Mouse (Mus musculus): Measurements from ENCODE around the gene Gprin1. TPM values are rescaled to one million over a fixed set of nuclear protein-coding genes. Genes with fewer than 3 reads are reported as not detected.
A peak's percentile ranks its signal among the peaks of the same experiment; 100 is the strongest.
"Not testable (repeated sequence)": the region's sequence is repeated elsewhere in the genome, so short reads cannot be mapped to it uniquely, and the experiment has no call there.

Gene Gprin1
- polyA plus RNA-seq, 1 experiment from 2014 or later, result 0.27 TPM

- WGBS, result 73% methylated on average over 16 of the region's 16 CpGs
- ATAC-seq (ENCODE audit: low FRiP score, low TSS enrichment) (no peak), DNase-seq (ENCODE audit: low spot score) (no peak)
- H3K9me3 ChIP-seq (ENCODE audit: control insufficient read depth, low read length), result no peaks in the 10 kb centered on the region
- no peak overlapping the region for H3K4me2 ChIP-seq (replicated peaks; ENCODE audit: low read depth)
- TF ChIP-seq CTCF (IDR thresholded peaks at IDR 0.05; ENCODE audit: low read depth), result no peak
- no peak for TF ChIP-seq EP300 (optimal IDR thresholded peaks at IDR 0.05)
- H3K4me3 ChIP-seq (ENCODE audit: low read depth, low read length), result no peak overlapping the region
- H3K9ac ChIP-seq (ENCODE audit: low read length), result no peak overlapping the region
- peaks cover 5% of the 10 kb centered on the region; the same call in 1 of the 2 replicates for H3K4me1 ChIP-seq (replicated peaks; ENCODE audit: control insufficient read depth, insufficient read depth)
- H3K27me3 ChIP-seq (ENCODE audit: control insufficient read depth, insufficient read depth, low read length), result no peaks in the 10 kb centered on the region
- no peak overlapping the region for H3K27ac ChIP-seq (replicated peaks)
- H3K36me3 ChIP-seq (ENCODE audit: control insufficient read depth, insufficient read depth, low read length), result no peaks in the 10 kb centered on the region
These were observed 44.4 kb upstream of the Gprin1 start for GRCm38 (mm10) chr13:54794002-54794577.

- ATAC-seq (ENCODE audit: low FRiP score, low TSS enrichment) (no peak), DNase-seq (ENCODE audit: low spot score) (no peak)
- Histone ChIP-seq H3K27ac (replicated peaks) (no peak overlapping the region), H3K4me3 (ENCODE audit: low read depth, low read length) (no peak overlapping the region), H3K27me3 (ENCODE audit: control insufficient read depth, insufficient read depth, low read length) (no peaks in the 10 kb centered on the region), H3K4me1 (replicated peaks; ENCODE audit: control insufficient read depth, insufficient read depth) (peaks cover 5% of the 10 kb centered on the region; the same call in 1 of the 2 replicates), H3K9me3 (ENCODE audit: control insufficient read depth, low read length) (no peaks in the 10 kb centered on the region), H3K36me3 (ENCODE audit: control insufficient read depth, insufficient read depth, low read length) (no peaks in the 10 kb centered on the region), H3K9ac (ENCODE audit: low read length) (no peak overlapping the region), H3K4me2 (replicated peaks; ENCODE audit: low read depth) (no peak overlapping the region)
- WGBS, result 18% methylated on average over 21 of the region's 21 CpGs
- TF ChIP-seq EP300 (optimal IDR thresholded peaks at IDR 0.05), result no peak
- TF ChIP-seq CTCF (IDR thresholded peaks at IDR 0.05; ENCODE audit: low read depth), result peak; percentile 39
These were observed 42.9 kb upstream of the Gprin1 start for GRCm38 (mm10) chr13:54792259-54793230.

DNA sequence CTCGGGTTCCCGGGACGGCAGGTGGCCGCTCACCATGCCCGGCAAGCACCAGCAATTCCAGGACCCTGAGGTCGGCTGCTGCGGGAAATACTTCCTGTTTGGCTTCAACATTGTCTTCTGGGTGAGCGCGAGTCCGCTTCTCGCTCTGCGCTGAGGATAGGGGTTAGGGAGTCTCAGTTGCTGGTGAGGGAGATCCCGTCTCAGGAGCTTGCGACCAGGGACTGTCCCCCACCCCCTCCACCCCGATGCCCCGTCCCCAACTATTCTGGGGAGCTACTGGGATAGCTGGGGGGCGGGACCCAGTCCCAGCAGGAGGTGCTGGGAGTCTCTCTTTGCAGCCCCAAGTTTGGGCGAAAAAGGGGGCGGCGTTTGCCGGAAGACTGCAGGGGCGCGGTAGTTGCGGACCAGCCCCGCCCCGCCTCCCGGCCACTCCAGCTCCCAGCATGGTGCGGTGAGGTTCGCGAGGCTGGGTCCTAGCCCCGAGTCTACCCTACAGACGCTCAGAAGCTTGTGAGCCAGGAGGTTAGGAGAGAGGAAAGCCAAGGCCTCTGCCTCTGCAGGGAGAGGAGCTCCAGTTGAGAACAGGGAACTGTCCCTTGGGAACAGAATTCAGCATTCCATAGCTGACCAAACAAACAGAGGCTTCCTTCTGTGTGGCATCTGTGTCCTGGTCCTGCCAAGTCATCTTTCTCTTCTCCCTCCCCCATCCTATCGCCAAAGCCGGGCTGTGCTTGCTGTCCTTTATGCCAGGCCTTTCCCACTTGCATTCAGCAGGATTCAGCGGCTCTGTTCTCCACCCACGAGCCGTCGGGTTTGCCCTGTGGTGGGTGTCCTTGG is 40.1 kb upstream of the Gprin1 start:
- DNase-seq (ENCODE audit: low spot score) (peak; percentile 62), ATAC-seq (ENCODE audit: low FRiP score, low TSS enrichment) (peak; percentile 12)
- peaks cover 5% of the 10 kb centered on the region; the same call in 1 of the 2 replicates for H3K4me1 ChIP-seq (replicated peaks; ENCODE audit: control insufficient read depth, insufficient read depth)
- H3K9me3 ChIP-seq (ENCODE audit: control insufficient read depth, low read length), result no peaks in the 10 kb centered on the region
- H3K27me3 ChIP-seq (ENCODE audit: control insufficient read depth, insufficient read depth, low read length), result no peaks in the 10 kb centered on the region
- H3K4me2 ChIP-seq (replicated peaks; ENCODE audit: low read depth), result peak overlapping the region; percentile 98
- H3K27ac ChIP-seq (replicated peaks), result peak overlapping the region; percentile 50
- no peak for TF ChIP-seq CTCF (IDR thresholded peaks at IDR 0.05; ENCODE audit: low read depth)
- TF ChIP-seq EP300 (optimal IDR thresholded peaks at IDR 0.05), result no peak
- H3K36me3 ChIP-seq (ENCODE audit: control insufficient read depth, insufficient read depth, low read length), result no peaks in the 10 kb centered on the region
- WGBS, result 2% methylated on average over 37 of the region's 38 CpGs
- H3K4me3 ChIP-seq (ENCODE audit: low read depth, low read length), result peak overlapping the region; percentile 62
- peak overlapping the region; percentile 64 for H3K9ac ChIP-seq (ENCODE audit: low read length)

DNA sequence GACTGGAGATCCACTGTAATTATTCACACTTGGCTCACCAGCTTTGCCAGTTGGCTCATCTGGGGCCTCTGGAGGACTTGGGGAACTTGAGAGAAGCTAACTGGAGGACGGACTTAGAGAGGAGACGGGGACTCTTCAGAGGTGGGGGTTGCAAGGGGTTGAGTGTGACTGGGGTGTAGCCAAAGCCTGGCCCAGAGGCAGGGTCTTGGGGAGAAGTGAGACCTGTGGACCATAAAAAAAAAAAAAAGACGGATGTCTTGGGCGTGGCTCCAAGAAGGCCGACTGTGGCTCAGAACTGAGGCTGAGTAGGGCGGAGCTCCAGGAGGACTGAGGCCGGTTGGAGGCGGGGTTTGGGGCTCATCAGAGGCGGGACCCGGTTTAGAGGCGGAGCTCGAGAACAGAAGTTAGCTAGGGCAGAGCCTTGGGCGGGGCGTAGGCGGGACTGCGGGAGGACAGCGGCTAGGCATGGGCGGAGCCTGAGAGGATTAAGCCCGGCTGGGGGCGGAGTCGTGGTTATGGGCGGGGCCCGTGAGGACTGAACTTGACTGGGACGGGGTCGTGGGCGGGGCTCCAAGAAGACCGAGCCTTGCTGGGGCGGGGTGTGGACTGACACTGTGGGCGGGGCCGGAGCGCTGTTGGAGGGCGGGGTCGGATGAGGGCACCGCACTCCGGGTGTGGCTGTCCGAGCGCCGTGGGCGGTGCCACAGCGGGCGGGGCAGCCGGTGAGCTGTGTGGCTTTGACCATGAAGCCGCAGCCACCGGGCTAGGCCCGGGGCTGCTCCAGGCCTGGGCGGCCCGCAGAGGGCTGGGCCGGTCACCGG is 39.3 kb upstream of the Gprin1 start, which contains the start of gene Tspan17:
TSS of gene Tspan17 (plus strand) at position 638 of the 821 bp plus-strand sequence.
- TF ChIP-seq EP300 (optimal IDR thresholded peaks at IDR 0.05), result no peak
- TF ChIP-seq CTCF (IDR thresholded peaks at IDR 0.05; ENCODE audit: low read depth), result no peak
- peak within 1 kb of the TSS; percentile 64 for H3K9ac ChIP-seq (ENCODE audit: low read length)

DNA sequence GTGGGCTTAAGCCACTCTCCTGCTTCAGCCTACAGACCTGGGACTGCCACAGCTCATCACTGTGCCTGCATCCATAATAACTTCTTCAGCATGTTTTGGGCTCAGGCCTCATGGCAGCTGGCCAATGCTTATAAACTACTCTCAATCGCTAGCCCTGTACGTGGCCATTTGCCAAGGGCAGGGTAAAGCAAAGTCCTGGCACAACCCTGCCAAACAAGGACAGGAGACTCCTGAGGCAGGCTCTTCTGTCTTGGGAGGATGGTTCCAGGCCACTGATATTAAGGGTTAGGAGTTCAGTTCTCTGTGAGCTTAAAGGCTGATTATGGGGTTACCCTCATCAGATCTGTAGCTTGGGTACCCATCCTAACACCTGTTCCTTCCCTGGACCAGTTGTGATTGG is 37.9 kb upstream of the Gprin1 start:
- not testable (repeated sequence) for H3K9ac ChIP-seq (ENCODE audit: low read length); DNase-seq (ENCODE audit: low spot score); H3K27ac ChIP-seq (replicated peaks); H3K36me3 ChIP-seq (ENCODE audit: control insufficient read depth, insufficient read depth, low read length); H3K27me3 ChIP-seq (ENCODE audit: control insufficient read depth, insufficient read depth, low read length); H3K4me3 ChIP-seq (ENCODE audit: low read depth, low read length); H3K4me2 ChIP-seq (replicated peaks; ENCODE audit: low read depth); H3K9me3 ChIP-seq (ENCODE audit: control insufficient read depth, low read length); H3K4me1 ChIP-seq (replicated peaks; ENCODE audit: control insufficient read depth, insufficient read depth); ATAC-seq (ENCODE audit: low FRiP score, low TSS enrichment)
- 37% methylated on average over 2 of the region's 2 CpGs for WGBS

More for the DNA sequence above, 39.3 kb upstream of the Gprin1 start, which contains the start of gene Tspan17:
- Histone ChIP-seq H3K36me3 (ENCODE audit: control insufficient read depth, insufficient read depth, low read length) (no peaks in the 10 kb centered on the region), H3K27ac (replicated peaks) (peak within 1 kb of the TSS; percentile 50), H3K27me3 (ENCODE audit: control insufficient read depth, insufficient read depth, low read length) (no peaks in the 10 kb centered on the region), H3K4me1 (replicated peaks; ENCODE audit: control insufficient read depth, insufficient read depth) (peaks cover 5% of the 10 kb centered on the region; the same call in 1 of the 2 replicates), H3K9me3 (ENCODE audit: control insufficient read depth, low read length) (no peaks in the 10 kb centered on the region), H3K4me3 (ENCODE audit: low read depth, low read length) (peak within 1 kb of the TSS; percentile 62), H3K4me2 (replicated peaks; ENCODE audit: low read depth) (peak within 1 kb of the TSS; percentile 98)
- 1% methylated on average over 38 of the region's 49 CpGs for WGBS
- DNase-seq (ENCODE audit: low spot score) (peak; percentile 98), ATAC-seq (ENCODE audit: low FRiP score, low TSS enrichment) (peak; percentile 95)

All from stomach, postnatal 0 days (tissue).